Mouse (Mus musculus) liver, embryonic 14.5 days (tissue): ENCODE measurements around the gene Syt6. TPM values are rescaled to one million over a fixed set of nuclear protein-coding genes. Genes with fewer than 3 reads are reported as not detected.

Experiments
- ATAC-seq: fragments of 200-750 bp; cut with Nextera tagmentation; 2 replicates; pipeline ENCODE4 v1.8.0; 2017; ENCODE audit warnings: moderate number of reproducible peaks, mild to moderate bottlenecking, moderate library complexity; ENCODE audit not compliant: insufficient read depth
- DNase-seq, 3 experiments: peaks; one replicate each; pipeline ENCODE4 v3.0.0-alpha.2; 2012 to 2013; ENCODE audit warnings: low read depth in 3 of 3, low spot score in 3 of 3
- H3K27ac ChIP-seq: fragments of 300-500 bp; sonication (generic); 2 replicates; pipeline ENCODE4 v1.5.1; 2014; ENCODE audit warnings: moderate library complexity, mild to moderate bottlenecking, control low read depth, inconsistent platforms
- H3K27me3 ChIP-seq: fragments of 300-500 bp; sonication (generic); 2 replicates; pipeline ENCODE4 v1.6.1; 2014; ENCODE audit warnings: mild to moderate bottlenecking, low read length, moderate library complexity; ENCODE audit not compliant: control insufficient read depth, insufficient read depth
- H3K36me3 ChIP-seq: fragments of 300-500 bp; sonication (generic); replicated peaks from 2 replicates; pipeline ENCODE4 v1.6.1; 2014; ENCODE audit warnings: low read depth; ENCODE audit not compliant: control insufficient read depth, insufficient read depth
- H3K4me1 ChIP-seq, 2 experiments: fragments of 200-500 bp in 1 of 2; fragments of 300-500 bp in 1 of 2; sonication (generic) in 1 of 2; replicated peaks; 2 replicates each; pipeline ENCODE4 v1.6.1; 2012 to 2014; ENCODE audit warnings: antibody characterized with exemption in 1 of 2, inconsistent platforms in 1 of 2, low read length in 1 of 2; ENCODE audit not compliant: control insufficient read depth in 2 of 2, insufficient read depth in 2 of 2
- H3K4me2 ChIP-seq: fragments of 300-500 bp; sonication (generic); 2 replicates; pipeline ENCODE4 v1.6.1; 2014; ENCODE audit warnings: low read depth, mild to moderate bottlenecking, control low read depth, moderate library complexity
- H3K4me3 ChIP-seq, 2 experiments: fragments of 200-500 bp in 1 of 2; fragments of 300-500 bp in 1 of 2; sonication (generic) in 1 of 2; 2 replicates each; pipeline ENCODE4 v1.5.1; 2012 to 2014; ENCODE audit warnings: low read depth in 2 of 2, low read length in 2 of 2, mild to moderate bottlenecking in 2 of 2, control low read depth in 1 of 2, inconsistent platforms in 1 of 2, moderate library complexity in 1 of 2; ENCODE audit not compliant: insufficient read depth in 1 of 2
- H3K9ac ChIP-seq: fragments of 300-500 bp; sonication (generic); replicated peaks from 2 replicates; pipeline ENCODE4 v1.6.1; 2014; ENCODE audit warnings: mild to moderate bottlenecking, control low read depth, moderate library complexity
- H3K9me3 ChIP-seq: fragments of 300-500 bp; sonication (generic); 2 replicates; pipeline ENCODE4 v1.6.1; 2016; ENCODE audit warnings: low read length, mixed read lengths; ENCODE audit not compliant: control insufficient read depth
- CTCF ChIP-seq: IDR thresholded peaks from 2 replicates; pipeline ENCODE4 v1.5.1; 2016; ENCODE audit warnings: antibody characterized with exemption, low read depth, control low read depth
- EP300 ChIP-seq: IDR thresholded peaks from 2 replicates; pipeline ENCODE4 v1.6.1; 2016; ENCODE audit warnings: antibody characterized with exemption, low read depth
- WGBS: fragments of 180-500 bp; shearing (Covaris S2); extraction: QIAGEN DNeasy Blood & Tissue Kit; methylation state at CpG from one replicate; pipeline ENCODE4 v1.1.7; 2014; ENCODE audit not compliant: insufficient replicate concordance; 5-methylcytosine and 5-hydroxymethylcytosine counted together
- polyA plus RNA-seq, 2 experiments: library from polyadenylated mRNA; depleted of rRNA in 1 of 2; stranded (reverse) in 1 of 2; unstranded in 1 of 2; fragments of >200 nt; fragmentation: Nextera tagmentation in 1 of 2; extraction: Ambion mirVana in 1 of 2; gene quantifications; 2 replicates each; pipeline versions ENCODE4 v1.2.1 to v1.2.3; 2012 to 2014

Syt6 gene
- polyA plus RNA-seq (2012; rRNA removed) (0.01 and 0.02 TPM in 2 replicates), polyA plus RNA-seq (2014; fragmentation: Nextera tagmentation; extraction: Ambion mirVana) (not detected in 2 replicates)

DNA sequence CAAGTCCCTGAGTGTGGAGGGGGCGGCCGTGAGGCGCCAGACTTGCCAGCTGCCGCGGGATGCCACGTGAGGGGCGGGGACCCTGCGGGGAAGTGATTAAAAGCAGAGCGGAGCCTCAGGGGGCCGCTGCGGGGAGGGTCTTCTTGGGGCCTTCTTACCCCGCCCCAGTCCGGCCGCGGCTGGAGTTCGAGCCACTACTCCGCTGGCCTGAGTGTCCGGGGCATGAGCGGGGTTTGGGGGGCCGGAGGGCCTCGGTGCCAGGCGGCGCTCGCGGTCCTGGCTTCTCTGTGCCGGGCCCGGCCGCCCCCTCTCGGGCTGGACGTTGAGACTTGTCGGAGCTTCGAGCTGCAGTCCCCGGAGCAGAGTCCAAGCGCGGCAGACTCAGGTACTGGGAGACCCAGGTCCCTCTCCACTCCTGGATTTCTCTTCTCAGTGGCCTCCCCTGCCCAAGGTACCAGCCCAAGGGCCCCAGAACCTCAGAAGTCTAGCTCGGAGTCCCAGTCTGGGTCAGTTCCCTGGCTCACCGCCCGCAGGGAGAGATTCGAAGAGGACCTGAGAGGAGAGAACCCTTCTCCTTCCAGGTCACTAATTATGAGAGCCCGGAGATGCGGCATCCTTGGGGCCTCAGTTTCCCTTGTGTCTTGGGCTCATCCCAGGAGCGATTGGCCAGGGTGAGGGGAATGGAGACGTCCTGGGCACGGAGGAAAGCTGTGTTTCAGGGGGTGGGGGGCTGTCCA, at the start of gene Syt6:
Syt6 (plus strand) TSS at position 76 of the 737 bp plus-strand sequence.
- no peak within 1 kb of the TSS for H3K27ac ChIP-seq
- no peaks in the 10 kb centered on the region for H3K36me3 ChIP-seq
- no peaks in the 10 kb centered on the region for H3K9me3 ChIP-seq
- ATAC-seq (no peak), DNase-seq (no peak)
- 2% methylated on average over 43 of the region's 44 CpGs for WGBS
- H3K9ac ChIP-seq, result no peak within 1 kb of the TSS
- H3K27me3 ChIP-seq, result peaks cover 59% of the 10 kb centered on the region
- no peaks in the 10 kb centered on the region for H3K4me1 ChIP-seq
- TF ChIP-seq CTCF (no peak), EP300 (no peak)
- H3K4me3 ChIP-seq, result peak within 1 kb of the TSS in 1 of 2 experiments; percentile 30; a peak in 1 of 4 replicates
- peak within 1 kb of the TSS; percentile 49 for H3K4me2 ChIP-seq

DNA sequence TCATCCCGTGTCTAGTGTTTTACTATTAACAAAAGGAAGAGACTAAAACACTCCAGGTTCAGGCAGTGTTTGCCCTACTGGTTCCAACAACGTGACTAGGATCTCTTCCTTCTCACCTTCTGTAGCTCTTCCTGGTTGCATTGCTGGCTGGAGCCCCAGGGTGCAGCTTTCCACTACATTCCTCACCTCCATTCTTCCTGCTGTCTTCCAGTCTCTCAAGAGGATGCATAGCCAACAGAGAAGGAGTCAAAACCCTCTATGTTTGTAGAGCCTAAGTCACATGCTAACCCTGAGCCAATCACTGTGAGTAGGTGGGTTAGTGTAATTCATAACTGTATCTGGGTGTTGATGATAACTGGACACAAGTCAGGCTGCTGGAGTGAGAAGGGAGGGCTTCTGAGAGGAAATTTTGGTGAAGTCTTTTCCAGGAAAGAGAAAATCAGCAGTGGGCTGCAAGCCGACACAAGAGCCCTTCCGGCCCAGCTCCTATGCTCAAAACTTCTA, 48.8 kb upstream of the Syt6 start:
- Histone ChIP-seq H3K9ac (no peak overlapping the region), H3K4me3 (no peak overlapping the region), H3K36me3 (no peaks in the 10 kb centered on the region), H3K27me3 (no peaks in the 10 kb centered on the region), H3K27ac (no peak overlapping the region), H3K4me2 (no peak overlapping the region), H3K4me1 (no peaks in the 10 kb centered on the region), H3K9me3 (no peaks in the 10 kb centered on the region)
- 50% methylated on average over 4 of the region's 4 CpGs for WGBS
- TF ChIP-seq CTCF, result no peak
- no peak for TF ChIP-seq EP300
- ATAC-seq (no peak), DNase-seq (no peak)

DNA sequence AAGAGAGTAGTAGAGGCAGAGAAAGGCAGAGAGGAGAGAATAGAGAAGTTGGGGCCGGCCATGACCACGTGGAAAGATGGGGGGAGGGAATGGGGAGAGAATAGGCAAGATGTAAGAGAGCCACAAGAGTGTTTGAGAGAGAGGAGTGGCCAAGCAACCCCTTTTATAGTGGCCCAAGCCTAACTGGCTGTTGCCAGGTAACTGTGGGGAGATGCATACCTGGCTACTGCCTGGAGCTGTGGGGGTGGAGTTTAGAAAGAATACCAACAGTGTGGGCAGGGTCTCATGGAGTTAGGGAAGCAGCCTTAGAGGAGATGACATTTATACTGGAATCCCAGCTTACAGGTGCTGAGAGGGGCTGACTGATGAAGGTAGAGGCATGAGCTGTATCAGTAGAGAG, 48.2 kb upstream of the Syt6 start:
- no peak for DNase-seq

DNA sequence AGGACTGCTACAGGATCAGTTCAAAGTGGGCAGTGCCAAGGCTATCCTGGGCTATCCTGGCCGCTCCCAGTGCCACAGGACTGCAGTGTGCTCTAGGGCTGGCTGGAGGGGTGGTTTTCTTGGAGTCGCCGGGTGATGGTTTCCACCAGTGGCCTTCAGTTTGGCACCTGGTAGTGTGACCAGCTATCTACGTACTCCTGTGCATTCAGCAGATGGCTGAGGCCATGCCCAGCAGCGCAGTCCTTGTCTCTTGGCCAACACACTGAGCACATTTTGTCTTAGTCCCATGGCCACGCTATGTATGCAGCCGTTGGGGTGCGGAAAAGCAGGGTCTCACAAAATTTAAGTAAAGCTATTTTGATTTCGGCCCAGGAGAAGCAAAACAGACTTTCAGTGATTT, 41.0 kb upstream of the Syt6 start:
- WGBS, result 67% methylated on average over 9 of the region's 9 CpGs
- H3K4me2 ChIP-seq, result no peak overlapping the region
- no peaks in the 10 kb centered on the region for H3K4me1 ChIP-seq
- no peak overlapping the region for H3K9ac ChIP-seq
- H3K4me3 ChIP-seq, result no peak overlapping the region
- TF ChIP-seq EP300, result no peak
- TF ChIP-seq CTCF, result no peak
- no peak overlapping the region for H3K27ac ChIP-seq
- no peaks in the 10 kb centered on the region for H3K36me3 ChIP-seq
- DNase-seq (no peak), ATAC-seq (no peak)
- H3K27me3 ChIP-seq, result no peaks in the 10 kb centered on the region
- H3K9me3 ChIP-seq, result no peaks in the 10 kb centered on the region

More for the DNA sequence above, 48.2 kb upstream of the Syt6 start:
- WGBS, result 10% methylated on average over 2 of the region's 2 CpGs
- Histone ChIP-seq H3K27ac (no peak overlapping the region), H3K4me1 (no peaks in the 10 kb centered on the region), H3K9ac (no peak overlapping the region), H3K4me2 (no peak overlapping the region), H3K27me3 (no peaks in the 10 kb centered on the region), H3K36me3 (no peaks in the 10 kb centered on the region), H3K4me3 (no peak overlapping the region), H3K9me3 (no peaks in the 10 kb centered on the region)
- no peak for TF ChIP-seq EP300
- no peak for ATAC-seq

DNA sequence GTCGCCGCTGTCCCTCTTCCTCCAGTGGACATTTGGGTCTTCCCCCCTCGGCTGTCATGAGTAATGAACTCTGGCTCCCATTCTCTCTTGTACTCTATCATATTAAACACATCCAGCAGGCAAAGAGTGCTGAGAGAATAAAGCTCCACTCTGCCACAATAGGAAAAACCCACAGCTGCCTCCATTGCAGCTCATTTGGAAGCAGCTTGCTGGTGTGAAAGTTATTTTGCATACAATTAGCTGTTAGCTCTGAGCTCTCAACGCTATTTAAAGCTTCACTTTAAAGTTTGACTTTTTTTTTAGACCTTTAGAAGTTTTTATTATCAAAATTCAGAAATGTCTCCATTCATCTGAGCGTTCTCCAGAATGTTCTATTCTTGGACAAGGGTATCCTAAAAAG, 39.8 kb upstream of the Syt6 start:
- Histone ChIP-seq H3K4me2 (no peak overlapping the region), H3K36me3 (no peaks in the 10 kb centered on the region), H3K4me3 (no peak overlapping the region), H3K9me3 (no peaks in the 10 kb centered on the region), H3K27ac (no peak overlapping the region), H3K27me3 (no peaks in the 10 kb centered on the region), H3K4me1 (no peaks in the 10 kb centered on the region), H3K9ac (no peak overlapping the region)
- no peak for ATAC-seq
- TF ChIP-seq EP300, result no peak
- no peak for TF ChIP-seq CTCF
- DNase-seq, result no peak
- 39% methylated on average over 5 of the region's 5 CpGs for WGBS
